Mouse (Mus musculus) olfactory bulb, adult 2 months (tissue): ENCODE data around the gene Ric3. TPM values are rescaled to one million over a fixed set of nuclear protein-coding genes. Genes with fewer than 3 reads are reported as not detected.

Source experiments
- H3K27ac ChIP-seq: fragments of 200-500 bp; 2 replicates; pipeline ENCODE4 v1.5.1; 2012; ENCODE audit warnings: low read depth, low read length; ENCODE audit not compliant: insufficient read depth
- H3K4me1 ChIP-seq: fragments of 200-500 bp; 2 replicates; pipeline ENCODE4 v1.6.1; 2012; ENCODE audit warnings: low read length; ENCODE audit not compliant: control insufficient read depth, insufficient read depth
- H3K4me3 ChIP-seq: fragments of 200-500 bp; 2 replicates; pipeline ENCODE4 v1.5.1; 2012; ENCODE audit warnings: mild to moderate bottlenecking, low read depth, low read length, moderate library complexity; ENCODE audit not compliant: insufficient read depth
- CTCF ChIP-seq: fragments of 200-500 bp; IDR thresholded peaks from 2 replicates; pipeline ENCODE4 v1.5.1; 2012; ENCODE audit warnings: low read depth, mild to moderate bottlenecking, low read length, moderate library complexity; ENCODE audit not compliant: insufficient read depth
- POLR2A ChIP-seq: fragments of 200-500 bp; IDR thresholded peaks from 2 replicates; pipeline ENCODE4 v1.6.1; 2012; ENCODE audit warnings: mild to moderate bottlenecking, low read depth, low read length, moderate library complexity; ENCODE audit not compliant: insufficient read depth
- WGBS: fragments of 180-500 bp; shearing (Covaris S2); methylation state at CpG from one replicate; pipeline ENCODE4 v1.1.7; 2018; 5-methylcytosine and 5-hydroxymethylcytosine counted together
- polyA plus RNA-seq: library from polyadenylated mRNA; stranded (reverse); fragments of >200 nt; gene quantifications from 2 replicates; pipeline ENCODE4 v1.2.4, GENCODE M21; 2012; ENCODE audit warnings: low replicate concordance; ENCODE audit not compliant: missing spikeins, insufficient read depth, insufficient read length

The Ric3 gene
- polyA plus RNA-seq, 1 experiment: not detected

- 29% methylated on average over 4 of the region's 4 CpGs for WGBS
- TF ChIP-seq POLR2A (no peak), CTCF (no peak)
- Histone ChIP-seq H3K4me3 (no peak overlapping the region), H3K4me1 (peaks cover 24% of the 10 kb centered on the region), H3K27ac (0 out of 2 replicates have a peak overlapping the region, but pooled peaks have one; percentile 12)
These were observed 70.0 kb downstream of the Ric3 start for GRCm38 (mm10) chr7:109012998-109013625.

- H3K4me3 ChIP-seq: no peak overlapping the region
- 89% methylated on average over 1 of the region's 1 CpGs for WGBS
These were observed 70.6 kb downstream of the Ric3 start for GRCm38 (mm10) chr7:109012575-109012974.

GRCm38 (mm10) chr7:109011596-109012180 is 71.4 kb downstream of the Ric3 start:
- peaks cover 22% of the 10 kb centered on the region for H3K4me1 ChIP-seq
- TF ChIP-seq CTCF: no peak
- no peak for TF ChIP-seq POLR2A
- 17% methylated on average over 8 of the region's 8 CpGs for WGBS
- H3K4me3 ChIP-seq: peak overlapping the region; percentile 60
- peak overlapping the region; percentile 69 for H3K27ac ChIP-seq

More at GRCm38 (mm10) chr7:109012575-109012974, 70.6 kb downstream of the Ric3 start:
- no peak for TF ChIP-seq CTCF
- TF ChIP-seq POLR2A: no peak
- Histone ChIP-seq H3K27ac (no peak overlapping the region), H3K4me1 (peaks cover 24% of the 10 kb centered on the region)

DNA sequence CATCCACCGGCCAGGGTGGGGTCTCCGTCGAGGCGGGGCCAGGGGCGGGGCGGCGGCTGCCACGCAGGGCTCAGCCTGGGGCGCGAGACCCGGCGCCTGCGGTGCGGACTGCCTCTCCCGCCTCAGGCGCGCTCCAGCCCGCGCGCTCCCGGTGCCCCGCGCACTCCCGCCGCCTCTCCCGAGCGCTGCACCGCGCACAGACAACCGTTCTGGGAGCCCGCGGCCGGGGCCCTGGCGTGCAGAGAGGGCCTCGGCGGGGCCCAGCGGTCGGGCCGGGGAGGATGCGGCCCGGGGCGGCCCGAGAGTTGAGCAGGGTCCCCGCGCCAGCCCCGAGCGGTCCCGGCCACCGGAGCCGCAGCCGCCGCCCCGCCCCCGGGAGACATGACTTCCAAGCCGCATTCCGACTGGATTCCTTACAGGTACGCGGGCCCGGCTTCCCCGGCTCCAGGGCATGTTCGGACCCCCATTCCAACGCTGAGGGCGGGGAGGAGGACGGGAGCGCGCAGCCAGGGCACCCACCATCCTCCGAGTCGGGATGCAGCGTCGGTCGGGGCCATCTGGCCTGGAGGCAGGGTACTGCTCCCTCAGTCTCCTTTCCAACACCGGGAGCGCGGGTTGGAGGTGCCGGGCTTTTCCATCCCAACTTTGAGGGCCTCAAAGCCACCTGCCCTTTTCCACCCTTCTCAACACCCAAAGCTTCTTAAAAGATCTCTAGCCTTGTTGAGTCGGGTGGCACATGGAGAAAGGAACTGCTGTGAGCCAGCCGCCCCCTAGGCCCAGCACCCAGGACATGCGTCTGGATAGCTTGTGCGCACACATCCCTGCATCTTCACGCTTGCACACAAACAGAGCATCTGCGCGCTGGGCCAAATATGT is 72.2 kb downstream of the Ric3 start:
- Histone ChIP-seq H3K4me3 (peak overlapping the region; percentile 60), H3K4me1 (peaks cover 17% of the 10 kb centered on the region), H3K27ac (peak overlapping the region; percentile 69)
- 2% methylated on average over 80 of the region's 82 CpGs for WGBS
- TF ChIP-seq CTCF: no peak
- no peak for TF ChIP-seq POLR2A

DNA sequence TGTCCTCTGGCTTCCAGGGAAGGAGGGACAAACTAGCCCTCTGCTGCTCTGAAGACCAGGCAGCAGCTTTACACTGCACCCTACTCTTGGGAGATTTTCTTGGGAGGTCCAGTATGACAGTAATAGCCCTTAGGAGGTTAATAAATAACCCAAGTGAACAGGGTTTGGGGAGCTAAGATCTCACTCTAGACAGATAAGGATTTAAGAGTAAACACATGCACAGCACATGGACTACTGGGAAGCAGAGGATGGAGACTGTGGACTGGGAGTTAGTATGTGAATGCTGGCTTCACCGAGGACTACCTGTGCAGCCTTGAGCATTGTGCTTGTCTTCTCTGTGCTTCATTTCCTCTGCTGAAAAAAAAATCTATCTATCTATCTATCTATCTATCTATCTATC is 73.9 kb downstream of the Ric3 start:
- no peak overlapping the region for H3K4me3 ChIP-seq
- H3K27ac ChIP-seq: no peak overlapping the region
- TF ChIP-seq POLR2A (no peak), CTCF (no peak)
- 100% methylated on average over 1 of the region's 1 CpGs for WGBS
- peaks cover 13% of the 10 kb centered on the region for H3K4me1 ChIP-seq

- no peak overlapping the region for H3K27ac ChIP-seq
- H3K4me3 ChIP-seq: no peak overlapping the region
- 42% methylated on average over 3 of the region's 3 CpGs for WGBS
- H3K4me1 ChIP-seq: no peaks in the 10 kb centered on the region
- no peak for TF ChIP-seq POLR2A
- TF ChIP-seq CTCF: no peak
These were observed 79.5 kb downstream of the Ric3 start for GRCm38 (mm10) chr7:109003653-109004052.

GRCm38 (mm10) chr7:109001971-109002370 is 81.2 kb downstream of the Ric3 start:
- WGBS: 80% methylated on average over 4 of the region's 4 CpGs
- TF ChIP-seq CTCF (no peak), POLR2A (no peak)
- H3K4me3 ChIP-seq: no peak overlapping the region
- H3K4me1 ChIP-seq: no peaks in the 10 kb centered on the region
- no peak overlapping the region for H3K27ac ChIP-seq

DNA sequence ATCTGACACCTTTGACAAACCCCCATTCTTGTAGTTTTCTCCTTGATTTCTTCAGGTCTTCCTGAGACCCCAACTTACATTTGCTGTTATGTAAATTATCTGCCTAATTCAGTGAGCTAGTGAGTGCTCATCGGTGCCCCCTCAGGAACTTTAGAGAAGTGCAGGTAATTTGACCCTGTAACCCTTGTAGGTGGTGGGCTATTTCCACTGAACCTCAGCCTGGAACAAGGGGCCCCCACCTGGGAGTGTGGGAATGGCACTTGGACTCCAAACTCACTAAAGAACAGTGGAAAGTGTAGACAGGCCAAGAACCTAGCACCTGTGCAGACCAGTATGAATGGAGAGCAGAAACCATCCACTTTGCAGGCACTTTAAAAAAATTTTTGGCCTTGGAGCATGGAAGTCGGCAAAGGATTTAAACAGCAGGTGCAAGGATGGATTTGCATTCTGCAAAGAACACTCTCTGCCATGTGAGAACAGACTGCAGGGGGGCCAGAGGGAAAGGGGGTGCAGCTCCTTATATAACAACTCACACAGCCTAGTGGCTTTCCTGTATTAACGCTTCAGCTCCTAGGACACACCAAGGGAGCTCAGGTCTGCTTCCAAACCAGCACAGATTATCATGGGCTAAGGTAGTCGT is 82.7 kb downstream of the Ric3 start:
- Histone ChIP-seq H3K4me1 (no peaks in the 10 kb centered on the region), H3K4me3 (no peak overlapping the region), H3K27ac (no peak overlapping the region)
- 38% methylated on average over 4 of the region's 4 CpGs for WGBS
- no peak for TF ChIP-seq POLR2A
- TF ChIP-seq CTCF: no peak
